Mouse (Mus musculus) cerebellum, adult 2 months (tissue): ENCODE results near the gene Svop.

Source experiments
- CTCF ChIP-seq: fragments of 200-500 bp; IDR thresholded peaks from 2 replicates; pipeline ENCODE4 v1.5.1; 2011; ENCODE audit warnings: low read depth, mild to moderate bottlenecking, control low read depth, low read length, moderate library complexity, borderline replicate concordance; ENCODE audit not compliant: insufficient read depth
- POLR2A ChIP-seq: fragments of 200-500 bp; IDR thresholded peaks from 2 replicates; pipeline ENCODE4 v1.6.1; 2011; ENCODE audit warnings: low read length, control low read depth, borderline replicate concordance; ENCODE audit not compliant: insufficient read depth

DNA sequence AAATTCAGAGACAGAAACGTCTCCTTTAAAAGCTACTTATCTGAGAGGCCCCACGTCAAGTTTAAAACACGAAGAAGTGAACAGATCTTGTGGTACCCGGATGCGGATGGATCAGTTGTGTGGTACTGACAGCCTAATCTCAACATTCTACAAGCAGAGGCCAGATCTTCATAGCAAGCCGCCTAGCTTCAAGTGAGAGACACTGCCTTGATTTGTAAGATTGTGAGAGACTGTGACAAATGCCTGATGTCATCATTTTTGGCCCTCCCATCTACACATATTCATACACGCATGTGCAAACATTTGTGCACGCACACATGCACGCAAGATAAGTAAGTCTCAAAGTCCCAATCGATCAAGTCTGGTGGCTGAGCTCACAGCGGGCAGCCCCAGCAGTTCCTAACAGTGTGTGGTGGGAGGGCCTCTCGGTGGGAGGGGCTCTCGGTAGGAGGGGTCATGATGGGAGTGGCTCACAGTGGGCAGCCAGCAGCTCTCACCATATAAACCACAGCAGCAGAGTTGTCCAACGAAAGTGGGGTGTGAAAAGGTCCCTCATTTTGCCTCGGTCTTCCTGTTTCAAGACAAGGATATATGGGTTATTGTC lies 49.9 kb downstream of the Svop start:
- TF ChIP-seq CTCF: no peak
- no peak for TF ChIP-seq POLR2A
